Mouse (Mus musculus) adrenal gland, postnatal 10 days (tissue): ENCODE results near the gene Hip1r. TPM values are rescaled to one million over a fixed set of nuclear protein-coding genes. Genes with fewer than 3 reads are reported as not detected.
A peak's percentile ranks its signal among the peaks of the same experiment; 100 is the strongest.

Experiments used
- DNase-seq: peaks from one replicate; pipeline ENCODE4 v3.0.0; 2021; ENCODE audit warnings: mixed read lengths
- total RNA-seq, 2 experiments: library from RNA; stranded (reverse); gene quantifications; 2 replicates each; pipeline ENCODE4 v1.2.3; 2021

Gene Hip1r
- total RNA-seq, 2 experiments from 2014 or later = 18.2 to 22.5 TPM

DNA sequence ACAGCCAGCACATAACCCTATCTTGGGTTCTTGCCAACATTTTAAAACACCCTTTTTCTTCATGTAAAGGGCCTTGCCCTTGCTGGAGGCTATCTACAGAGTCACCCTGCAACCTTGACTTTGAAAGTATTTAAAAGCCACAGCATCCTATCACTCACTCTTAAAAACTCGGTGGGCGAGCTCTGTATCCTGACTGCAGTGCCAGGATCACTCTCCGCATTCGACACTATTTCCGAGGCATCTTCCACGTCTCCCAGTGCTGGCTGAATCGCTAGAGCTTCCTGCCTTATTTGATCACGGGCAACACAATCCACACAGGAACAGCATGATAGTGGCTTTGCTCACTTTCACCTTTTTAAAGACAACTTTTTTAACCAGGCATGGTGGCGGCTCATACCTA lies 44.5 kb downstream of the Hip1r start:
- DNase-seq = peak; percentile 16

DNA sequence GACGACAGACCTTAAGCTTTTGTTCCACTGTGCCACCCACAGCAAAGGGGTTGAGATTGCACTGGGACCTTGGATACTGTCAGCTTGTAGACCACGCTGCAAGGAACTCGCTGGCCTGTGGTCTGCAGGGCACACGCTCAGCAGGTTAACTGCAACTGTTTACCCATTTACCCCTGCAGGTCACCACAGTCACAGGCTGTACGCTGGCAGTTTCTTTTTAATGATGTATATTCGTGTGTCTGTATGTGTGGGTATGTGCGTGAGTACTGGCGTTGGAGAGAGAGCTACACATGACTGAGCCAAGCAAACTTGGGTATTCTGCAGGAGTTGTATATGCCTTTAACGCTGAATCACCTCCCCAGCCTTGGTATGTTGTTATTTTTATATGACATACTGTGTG lies 45.2 kb downstream of the Hip1r start:
- peak; percentile 13 for DNase-seq

- DNase-seq = peak; percentile 79
Measured at GRCm38 (mm10) chr5:124019348-124020216, 46.2 kb downstream of the Hip1r start.

- peak; percentile 51 for DNase-seq
Measured at GRCm38 (mm10) chr5:124021148-124021547, 47.7 kb downstream of the Hip1r start.

DNA sequence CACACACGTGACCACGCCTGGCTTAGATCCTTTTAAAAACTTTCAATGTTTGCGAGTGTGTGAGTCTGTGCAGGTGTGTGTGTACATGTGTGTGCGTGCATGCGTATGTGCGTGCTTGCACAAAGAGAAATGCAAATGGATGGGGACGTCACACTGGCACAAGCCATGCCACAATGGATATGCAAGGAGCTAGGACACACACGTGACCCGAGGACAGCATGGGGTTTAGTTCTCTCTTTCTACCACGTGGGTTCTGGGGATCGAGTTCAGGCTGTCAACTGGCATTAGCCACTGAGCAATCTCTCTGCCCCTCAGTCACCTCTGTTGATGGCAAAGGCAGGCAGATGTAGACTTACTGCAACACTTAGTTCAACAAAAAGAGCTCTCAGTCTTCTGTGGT lies 48.3 kb downstream of the Hip1r start:
- DNase-seq = peak; percentile 8

- DNase-seq = peak; percentile 10
Measured at GRCm38 (mm10) chr5:124022365-124022764, 48.9 kb downstream of the Hip1r start.

DNA sequence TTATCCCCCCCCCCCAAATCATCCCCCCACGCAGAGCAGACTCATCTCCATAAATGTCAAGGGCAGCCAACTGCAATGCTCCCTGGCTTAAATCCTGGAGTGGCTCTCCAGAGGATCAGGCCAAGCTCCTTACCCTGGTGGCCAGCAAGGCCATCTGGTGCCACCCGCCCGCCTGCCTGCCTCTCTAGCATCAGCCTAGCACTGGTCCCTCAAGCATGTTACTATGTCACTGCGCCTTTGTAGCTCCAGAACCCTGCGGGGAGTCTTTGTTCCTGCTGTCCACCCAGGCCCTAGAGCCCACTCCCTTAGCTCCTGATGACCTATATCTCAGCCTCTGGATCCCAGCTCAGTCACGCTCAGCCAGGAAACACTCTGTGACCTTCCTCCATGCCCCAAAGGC lies 51.2 kb downstream of the Hip1r start:
- DNase-seq = peak; percentile 84

DNA sequence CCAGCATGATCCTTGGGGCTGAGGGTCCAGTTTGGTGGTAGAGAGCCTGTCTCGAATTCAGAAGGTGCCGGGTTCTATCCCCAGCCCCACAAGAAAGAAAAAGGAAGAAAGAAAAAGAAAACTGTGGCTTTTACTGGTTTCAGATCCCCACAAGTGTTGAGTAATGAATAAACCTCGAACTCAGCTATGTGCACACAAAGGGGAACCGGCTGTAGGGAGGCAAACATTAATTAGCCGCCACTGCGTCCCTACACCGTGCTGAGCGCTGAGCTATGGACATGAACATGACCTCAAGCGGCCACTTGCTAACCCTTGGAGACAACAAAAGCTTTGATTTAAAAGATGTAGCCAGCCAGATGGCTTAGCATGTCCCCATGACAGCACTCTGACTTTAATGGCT lies 51.7 kb downstream of the Hip1r start:
- DNase-seq = peak; percentile 18

GRCm38 (mm10) chr5:124025587-124026441 lies 52.4 kb downstream of the Hip1r start:
- DNase-seq = peak; percentile 76

DNA sequence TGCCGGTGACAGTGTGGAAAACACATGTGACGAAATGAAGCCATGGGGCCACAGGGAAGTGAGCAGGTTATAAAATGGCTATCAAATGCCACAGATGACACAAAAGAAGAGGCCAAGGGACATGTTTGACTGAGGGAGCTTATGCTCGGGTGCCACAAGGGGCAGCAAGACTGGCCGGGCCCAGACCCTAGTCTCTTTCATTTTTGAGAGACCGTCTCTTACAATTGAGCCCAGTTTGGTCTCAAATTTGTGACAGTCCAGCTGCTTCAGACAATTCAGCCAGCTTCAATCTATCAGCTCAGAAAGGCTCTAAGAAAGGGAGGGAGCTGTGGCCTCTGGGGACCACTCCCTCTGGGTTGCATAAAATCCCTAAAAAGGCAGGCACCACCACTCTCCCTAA lies 53.1 kb downstream of the Hip1r start:
- peak; percentile 22 for DNase-seq

- DNase-seq = peak; percentile 30
Measured at GRCm38 (mm10) chr5:124027702-124028470, 54.5 kb downstream of the Hip1r start.

- DNase-seq = no peak
Measured at GRCm38 (mm10) chr5:124028680-124029079, 55.3 kb downstream of the Hip1r start.

GRCm38 (mm10) chr5:124029220-124030035 lies 56.0 kb downstream of the Hip1r start:
- DNase-seq = no peak

GRCm38 (mm10) chr5:124030386-124031067 lies 57.1 kb downstream of the Hip1r start:
- DNase-seq = peak; percentile 33

DNA sequence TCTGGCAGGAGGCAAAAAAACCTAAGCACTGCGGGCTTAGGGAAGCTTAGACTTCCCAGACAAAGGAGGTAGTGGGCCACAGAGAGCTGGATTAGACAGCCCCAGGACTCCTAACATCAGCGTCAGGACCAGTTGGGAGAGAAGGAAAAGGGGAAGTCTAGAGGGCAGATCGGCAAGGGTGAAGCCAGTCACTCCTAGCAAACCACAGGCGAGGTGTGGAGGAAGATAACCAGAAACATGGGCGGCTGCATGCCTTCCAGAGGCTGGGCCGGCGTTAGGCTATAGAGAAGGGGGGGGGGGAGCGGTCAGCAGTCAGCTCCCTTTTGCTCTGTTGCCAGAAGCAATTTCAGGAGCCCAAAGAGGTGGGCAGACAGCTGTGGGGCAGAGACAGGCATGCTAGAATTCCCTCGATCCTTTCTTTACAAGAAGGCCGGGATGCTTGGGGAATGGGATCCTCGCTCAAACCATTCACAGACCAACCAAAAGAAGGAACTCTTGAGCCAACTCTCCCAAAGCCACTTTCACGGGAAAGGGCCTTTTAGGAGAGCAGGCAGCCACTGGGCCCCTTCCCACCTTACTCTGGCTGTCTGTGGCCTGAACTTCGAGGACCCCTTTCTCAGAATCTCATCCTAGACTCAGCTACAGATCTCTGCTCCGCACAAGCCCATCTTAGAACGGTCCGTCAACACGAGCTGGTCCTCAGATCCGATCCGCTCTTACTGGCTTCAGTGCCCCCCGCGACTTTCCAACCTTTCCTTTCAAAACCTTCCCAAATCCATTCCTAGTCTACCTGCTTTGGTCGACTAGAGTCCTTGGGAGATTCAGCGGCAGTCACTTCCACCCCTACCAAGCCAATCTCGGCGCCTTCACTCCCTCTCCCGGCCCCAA lies 57.9 kb downstream of the Hip1r start:
- peak; percentile 33 for DNase-seq

DNA sequence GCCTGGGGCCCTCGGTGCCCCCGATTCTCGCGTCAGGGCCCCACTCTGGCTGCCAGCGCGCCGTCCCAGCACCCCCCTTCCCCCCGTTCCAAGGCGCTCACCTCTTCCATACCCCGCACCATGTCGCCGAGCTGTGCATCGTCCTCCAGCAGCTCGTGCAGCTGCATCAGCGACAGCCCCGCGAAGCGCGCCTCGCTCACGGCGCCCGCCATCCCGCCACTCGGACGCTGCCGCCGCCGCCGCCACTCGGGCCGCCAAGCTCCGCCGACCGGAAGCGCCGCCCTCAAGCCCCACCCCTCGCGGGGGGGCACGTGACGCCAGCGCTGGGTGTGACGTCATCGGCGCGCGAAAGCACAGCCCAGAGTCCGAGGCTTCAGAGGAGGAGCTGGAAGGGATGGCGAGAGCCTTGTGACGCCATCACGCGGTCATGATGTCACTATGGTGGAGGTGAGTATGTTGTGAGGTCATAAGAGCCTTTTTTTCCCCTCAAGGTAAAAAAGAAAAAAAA lies 58.6 kb downstream of the Hip1r start, which contains the start of gene Vps37b:
Vps37b (minus strand) TSS at position 270 of the 508 bp plus-strand sequence.
- peak; percentile 96 for DNase-seq

- DNase-seq = no peak
Measured at GRCm38 (mm10) chr5:124034471-124034870, 61.0 kb downstream of the Hip1r start.

DNA sequence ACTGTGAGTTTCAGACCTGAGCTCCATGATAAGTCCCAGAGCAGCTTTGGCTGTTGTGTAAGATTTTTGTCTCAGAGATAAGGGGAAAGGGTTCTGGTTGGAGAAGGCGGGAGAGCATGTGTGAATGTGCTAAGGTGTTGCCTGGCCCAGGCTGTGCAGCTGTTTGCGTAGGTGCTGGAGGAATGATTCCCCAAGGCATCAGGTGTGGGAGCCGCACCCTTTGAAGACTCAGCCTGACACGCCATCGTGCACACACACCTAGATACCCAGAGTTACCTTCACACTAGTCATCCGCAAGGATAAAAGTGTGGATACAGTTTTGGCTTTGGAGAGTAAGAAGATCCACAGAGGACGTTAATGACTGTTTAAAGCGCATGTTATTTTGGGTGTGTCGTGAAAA lies 62.0 kb downstream of the Hip1r start:
- no peak for DNase-seq

GRCm38 (mm10) chr5:124035806-124036205 lies 62.4 kb downstream of the Hip1r start:
- no peak for DNase-seq
